Mouse (Mus musculus) adrenal gland, adult 18-20 months (tissue): ENCODE measurements at regions not wholly inside any gene's neighbourhood (a gene's known extent, or its start where the extent isn't known, plus 50 kb on each side); places are given as distances from the start of the nearest gene placed in this dataset.

Experiments used
- DNase-seq, 2 experiments: peaks; one replicate each; pipeline ENCODE4 v3.0.0; 2021 to 2022; ENCODE audit warnings: low spot score in 2 of 2

- no peak for DNase-seq
Observed at GRCm38 (mm10) chr1:151087811-151088511, 94.4 kb upstream of the Gm47985 start.

GRCm38 (mm10) chr1:151088535-151089125, 93.7 kb upstream of the Gm47985 start:
- no peak for DNase-seq

GRCm38 (mm10) chr1:151092035-151092434, 90.3 kb upstream of the Gm47985 start:
- no peak for DNase-seq

- no peak for DNase-seq
Observed at GRCm38 (mm10) chr1:151095344-151096050, 86.8 kb upstream of the Gm47985 start.

- DNase-seq: no peak
Observed at GRCm38 (mm10) chr1:151096079-151096478, 86.3 kb upstream of the Gm47985 start.

GRCm38 (mm10) chr1:151097506-151097905, 84.8 kb upstream of the Gm47985 start:
- no peak for DNase-seq

GRCm38 (mm10) chr1:151098763-151099162, 83.6 kb upstream of the Gm47985 start:
- no peak for DNase-seq

- DNase-seq: no peak
Observed at GRCm38 (mm10) chr1:151100565-151101483, 81.5 kb upstream of the Gm47985 start.

- DNase-seq: no peak
Observed at GRCm38 (mm10) chr1:151101516-151101915, 80.8 kb upstream of the Gm47985 start.

- no peak for DNase-seq
Observed at GRCm38 (mm10) chr1:151102061-151102460, 80.3 kb upstream of the Gm47985 start.

- DNase-seq: no peak
Observed at GRCm38 (mm10) chr1:151102646-151103391, 79.5 kb upstream of the Gm47985 start.

- DNase-seq: no peak
Observed at GRCm38 (mm10) chr1:151103522-151104037, 78.8 kb upstream of the Gm47985 start.

- no peak for DNase-seq
Observed at GRCm38 (mm10) chr1:151104346-151104745, 78.0 kb upstream of the Gm47985 start.

- DNase-seq: no peak
Observed at GRCm38 (mm10) chr1:151104806-151105205, 77.5 kb upstream of the Gm47985 start.

GRCm38 (mm10) chr1:151105251-151105650, 77.1 kb upstream of the Gm47985 start:
- DNase-seq: no peak

GRCm38 (mm10) chr1:151107401-151107800, 74.9 kb upstream of the Gm47985 start:
- DNase-seq: no peak

- no peak for DNase-seq
Observed at GRCm38 (mm10) chr1:151109333-151109732, 73.0 kb upstream of the Gm47985 start.

- DNase-seq: no peak
Observed at GRCm38 (mm10) chr1:151110412-151110811, 71.9 kb upstream of the Gm47985 start.

GRCm38 (mm10) chr1:151111683-151112082, 70.7 kb upstream of the Gm47985 start:
- DNase-seq: no peak

- DNase-seq: no peak
Observed at GRCm38 (mm10) chr1:151112390-151112789, 69.9 kb upstream of the Gm47985 start.
